Mouse (Mus musculus) megakaryocyte, embryonic 14.5 days (primary cell): ENCODE measurements around the gene Pcgf5.

Source experiments
- FLI1 ChIP-seq: IDR thresholded peaks from 2 replicates; pipeline ENCODE4 v1.6.1; 2012; ENCODE audit warnings: low read length, inconsistent platforms, mixed read lengths
- GATA1 ChIP-seq: IDR thresholded peaks from 3 replicates; pipeline ENCODE4 v1.6.1; 2012; ENCODE audit warnings: mixed read lengths, low read length, inconsistent platforms, borderline replicate concordance

DNA sequence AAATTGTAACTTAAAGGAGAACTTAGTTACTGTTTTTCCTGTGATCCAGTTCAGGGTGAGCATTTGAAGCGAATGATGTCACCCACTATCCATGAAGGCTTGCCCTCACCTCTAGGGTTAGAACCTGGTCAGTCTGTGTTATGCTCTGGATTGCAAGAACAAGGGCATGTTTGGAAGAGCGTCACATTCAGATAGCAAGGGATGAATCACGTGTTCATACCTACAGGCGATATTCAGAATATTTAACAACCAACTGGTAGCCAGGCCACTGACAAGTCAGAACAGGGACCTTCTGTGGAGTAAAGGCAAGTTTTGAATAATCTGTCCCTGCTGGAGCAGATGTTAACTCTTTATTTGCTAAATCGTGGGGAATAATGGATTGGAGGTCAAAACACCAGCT lies 14.4 kb downstream of the Pcgf5 start:
- TF ChIP-seq GATA1 (no peak), FLI1 (no peak)
